In the genomic region with DNA sequence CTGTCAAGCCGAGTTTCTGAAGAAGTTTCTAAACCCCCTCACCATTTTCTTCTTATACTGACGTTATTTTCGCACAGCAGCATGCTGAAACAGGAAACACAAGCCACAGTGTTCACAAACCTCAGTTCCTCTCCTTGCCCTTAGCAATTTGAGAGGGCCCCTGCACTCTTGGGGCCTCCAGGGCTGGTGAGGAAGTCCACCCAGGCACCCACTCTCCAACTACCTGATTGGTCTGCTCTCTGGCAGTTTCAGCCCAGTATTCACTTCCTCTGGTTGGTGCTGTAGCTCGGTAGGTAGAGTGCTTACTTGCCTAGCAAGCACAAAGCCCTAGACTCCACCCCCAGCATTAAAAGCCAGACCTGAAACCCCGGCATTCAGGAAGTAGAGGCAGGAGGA, we compare ENCODE assay signal across 9 mouse cellular contexts. TPM values are rescaled to one million over a fixed set of nuclear protein-coding genes. Genes with fewer than 3 reads are reported as not detected.
A peak's percentile ranks its signal among the peaks of the same experiment; 100 is the strongest.
DNase-seq lines count a peak whose midpoint lies in the region; TF ChIP-seq lines count a peak whose summit lies in the region.
"Had no signal": no experiment of that assay in that cellular context is flagged by ENCODE, and none has a peak within 500 bp of the region (broad histone marks: within the 10 kb centered on the region; RNA-seq: fewer than 3 reads in every experiment).

A gene (minus strand): TSS at position 321 of the 396 bp plus-strand sequence.

- intact Hi-C loops in heart, postnatal 14 days (cut with DNase I): no loop called here
- intact Hi-C loops in left cerebral cortex, postnatal 36 days (cut with DNase I): no loop called here

- peak; percentile 95 for DNase-seq in heart, adult 11 months
- DNase-seq in heart, postnatal 14 days: no peak
- peak; percentile 2 to 26 for DNase-seq in adrenal gland, postnatal 36 days
- no peak for DNase-seq in lung, adult 2 months
- DNase-seq in spleen, postnatal 10 days (ENCODE audit: low spot score in 2 of 2): peak; percentile 34 to 79
- no peak for DNase-seq in urinary bladder, postnatal 36 days (ENCODE audit: low spot score in 2 of 2)
- DNase-seq in left cerebral cortex, postnatal 36 days (ENCODE audit: low spot score in 2 of 2): no peak
- DNase-seq in testis, postnatal 10 days (ENCODE audit: low spot score): no peak

- 43% methylated on average over 5 of the region's 5 CpGs for WGBS in lung, adult 2 months

- H3K4me1 ChIP-seq in lung, adult 2 months (ENCODE audit: control insufficient read depth, insufficient read depth, low read length): no peaks in the 10 kb centered on the region
- H3K4me1 ChIP-seq: midbrain, embryonic 12.5 days had no signal

- peak within 1 kb of the TSS; percentile 44 for H3K4me3 ChIP-seq in lung, adult 2 months (replicated peaks; ENCODE audit: extremely low read depth, low read depth, low read length)
- H3K4me3 ChIP-seq: midbrain, embryonic 12.5 days had no signal

- no peak for TF ChIP-seq POLR2A in lung, adult 2 months (IDR thresholded peaks at IDR 0.05; ENCODE audit: borderline replicate concordance, extremely low read depth, low read depth, low read length)

- no peak for TF ChIP-seq CTCF in lung, adult 2 months (IDR thresholded peaks at IDR 0.05; ENCODE audit: insufficient read depth, low read length)

RNA-seq across cellular contexts. Expression of the gene that starts here (rescaled TPM):
- 1 to 10 TPM in 1 of 2 experiments, under 1 TPM in 1; 0.84 to 6.1 TPM for total RNA-seq in heart, postnatal 14 days (2021)
- total RNA-seq in adrenal gland, postnatal 36 days (2021): 1 to 10 TPM in 1 of 2 experiments, under 1 TPM in 1; 0.95 to 2.1 TPM
- polyA plus RNA-seq in lung, adult 2 months (2012; rRNA removed): 4.9 and 5.5 TPM in 2 replicates
- 1 to 10 TPM; 1.6 to 2.0 TPM for total RNA-seq in left cerebral cortex, postnatal 36 days (2021)

Comparison
In these comparisons a context has a peak if more than half of its experiments do, and no peak if none do; other contexts are left out.
1. DNase-seq: peak in heart, adult 11 months (single experiment), adrenal gland, postnatal 36 days (2 of 2) and spleen, postnatal 10 days (2 of 2); none in heart, postnatal 14 days (0 of 2), lung, adult 2 months (single experiment), urinary bladder, postnatal 36 days (0 of 2), left cerebral cortex, postnatal 36 days (0 of 2) and testis, postnatal 10 days (single experiment).